Mouse (Mus musculus): ENCODE measurements around the gene Fabp2. TPM values are rescaled to one million over a fixed set of nuclear protein-coding genes. Genes with fewer than 3 reads are reported as not detected.

Gene Fabp2
- total and polyA plus RNA-seq, 2 experiments = 6.8 to 104 TPM

DNA sequence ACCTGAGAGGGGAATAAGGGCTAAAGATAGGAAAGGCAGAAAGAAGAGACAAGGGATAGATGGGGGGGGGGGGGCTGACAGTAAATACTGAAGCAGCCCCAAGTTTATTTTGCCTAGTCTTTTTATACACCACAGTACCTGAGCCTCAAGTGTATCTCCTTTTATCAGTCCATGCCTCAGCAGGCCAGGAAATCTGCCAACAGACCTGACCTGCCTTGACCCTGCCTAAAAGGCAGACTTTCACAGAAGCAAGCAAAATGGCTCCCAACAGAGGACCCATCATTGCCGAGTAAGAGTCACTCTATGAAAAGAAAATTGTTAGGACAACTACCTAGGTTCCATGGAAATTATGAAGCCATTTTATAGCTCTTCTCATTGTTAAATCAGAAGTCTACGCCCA is 13.0 kb downstream of the Fabp2 start:
- Histone ChIP-seq H3K4me3 (ENCODE audit: insufficient read depth, low read depth, low read length) (no peak overlapping the region), H3K27me3 (ENCODE audit: control insufficient read depth, insufficient read depth, low read length) (no peaks in the 10 kb centered on the region), H3K4me1 (ENCODE audit: control insufficient read depth, insufficient read depth, low read length) (no peaks in the 10 kb centered on the region), H3K9ac (ENCODE audit: low read depth, low read length) (no peak overlapping the region), H3K27ac (replicated peaks; ENCODE audit: insufficient read depth, low read depth, low read length) (no peak overlapping the region), H3K36me3 (ENCODE audit: control insufficient read depth, insufficient read depth, low read length) (no peaks in the 10 kb centered on the region), H3K79me2 (ENCODE audit: control insufficient read depth, insufficient read depth, low read length) (no peaks in the 10 kb centered on the region)
- no peak for DNase-seq (ENCODE audit: extremely low read depth, low read depth, low spot score)
- WGBS = 83% methylated on average over 2 of the region's 2 CpGs
- TF ChIP-seq CTCF (IDR thresholded peaks at IDR 0.05; ENCODE audit: low read depth, low read length) (no peak), POLR2A (IDR thresholded peaks at IDR 0.05; ENCODE audit: extremely low read depth, insufficient read depth, low read length) (no peak)

DNA sequence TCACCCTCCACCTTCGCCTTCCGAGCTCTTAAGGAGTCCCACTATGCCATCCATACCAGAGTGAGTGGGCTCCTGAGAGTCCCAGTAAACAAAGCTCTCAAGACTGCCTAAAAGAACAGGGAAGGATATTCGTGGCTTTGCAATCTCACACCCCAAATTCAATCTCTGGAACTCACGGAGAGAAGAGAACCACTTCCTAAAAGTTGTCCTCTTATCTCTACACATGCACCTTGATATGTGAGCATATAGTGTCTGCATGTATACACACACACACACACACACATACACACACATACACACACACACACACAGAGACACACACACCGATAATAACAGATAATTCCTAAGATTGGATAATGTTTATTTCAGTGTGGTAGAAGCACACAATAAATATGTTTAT is 20.6 kb downstream of the Fabp2 start:
- H3K4me3 ChIP-seq (ENCODE audit: insufficient read depth, low read depth, low read length) = no peak overlapping the region
- H3K4me1 ChIP-seq (ENCODE audit: control insufficient read depth, insufficient read depth, low read length) = no peaks in the 10 kb centered on the region
- no peak for TF ChIP-seq POLR2A (IDR thresholded peaks at IDR 0.05; ENCODE audit: extremely low read depth, insufficient read depth, low read length)
- TF ChIP-seq CTCF (IDR thresholded peaks at IDR 0.05; ENCODE audit: low read depth, low read length) = no peak
- H3K9ac ChIP-seq (ENCODE audit: low read depth, low read length) = no peak overlapping the region
- no peaks in the 10 kb centered on the region for H3K36me3 ChIP-seq (ENCODE audit: control insufficient read depth, insufficient read depth, low read length)
- no peak overlapping the region for H3K27ac ChIP-seq (replicated peaks; ENCODE audit: insufficient read depth, low read depth, low read length)
- H3K79me2 ChIP-seq (ENCODE audit: control insufficient read depth, insufficient read depth, low read length) = no peaks in the 10 kb centered on the region
- WGBS = 79% methylated on average over 5 of the region's 5 CpGs
- no peaks in the 10 kb centered on the region for H3K27me3 ChIP-seq (ENCODE audit: control insufficient read depth, insufficient read depth, low read length)
- no peak for DNase-seq (ENCODE audit: extremely low read depth, low read depth, low spot score)

DNA sequence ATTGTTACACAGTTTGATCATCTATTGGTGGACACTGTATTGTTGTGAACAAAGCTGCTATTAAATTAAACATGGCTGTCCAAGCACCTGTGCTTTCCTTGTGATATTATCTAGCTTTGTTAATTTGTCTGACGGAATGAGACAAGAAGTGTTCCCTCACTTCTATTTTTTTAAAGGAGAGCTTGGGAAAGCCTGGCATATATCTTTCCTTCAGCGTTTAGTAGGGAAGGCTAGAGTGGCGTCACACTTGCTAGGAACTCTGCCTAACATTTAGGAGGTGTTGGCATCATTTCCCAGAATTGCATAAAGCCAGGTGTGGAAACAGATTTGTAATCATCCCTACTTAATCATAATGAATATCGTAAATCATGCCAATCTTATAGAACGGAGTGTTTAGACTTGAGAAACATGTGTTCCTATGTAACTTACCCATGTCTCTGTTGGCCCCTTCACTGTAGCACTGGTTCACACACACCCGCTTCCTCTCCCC is 21.4 kb downstream of the Fabp2 start:
- 86% methylated on average over 6 of the region's 6 CpGs for WGBS
- H3K4me1 ChIP-seq (ENCODE audit: control insufficient read depth, insufficient read depth, low read length) = no peaks in the 10 kb centered on the region
- H3K27ac ChIP-seq (replicated peaks; ENCODE audit: insufficient read depth, low read depth, low read length) = no peak overlapping the region
- no peak for TF ChIP-seq CTCF (IDR thresholded peaks at IDR 0.05; ENCODE audit: low read depth, low read length)
- no peak for TF ChIP-seq POLR2A (IDR thresholded peaks at IDR 0.05; ENCODE audit: extremely low read depth, insufficient read depth, low read length)
- H3K79me2 ChIP-seq (ENCODE audit: control insufficient read depth, insufficient read depth, low read length) = no peaks in the 10 kb centered on the region
- no peak for DNase-seq (ENCODE audit: extremely low read depth, low read depth, low spot score)
- H3K4me3 ChIP-seq (ENCODE audit: insufficient read depth, low read depth, low read length) = no peak overlapping the region
- H3K36me3 ChIP-seq (ENCODE audit: control insufficient read depth, insufficient read depth, low read length) = no peaks in the 10 kb centered on the region
- no peak overlapping the region for H3K9ac ChIP-seq (ENCODE audit: low read depth, low read length)
- H3K27me3 ChIP-seq (ENCODE audit: control insufficient read depth, insufficient read depth, low read length) = no peaks in the 10 kb centered on the region

DNA sequence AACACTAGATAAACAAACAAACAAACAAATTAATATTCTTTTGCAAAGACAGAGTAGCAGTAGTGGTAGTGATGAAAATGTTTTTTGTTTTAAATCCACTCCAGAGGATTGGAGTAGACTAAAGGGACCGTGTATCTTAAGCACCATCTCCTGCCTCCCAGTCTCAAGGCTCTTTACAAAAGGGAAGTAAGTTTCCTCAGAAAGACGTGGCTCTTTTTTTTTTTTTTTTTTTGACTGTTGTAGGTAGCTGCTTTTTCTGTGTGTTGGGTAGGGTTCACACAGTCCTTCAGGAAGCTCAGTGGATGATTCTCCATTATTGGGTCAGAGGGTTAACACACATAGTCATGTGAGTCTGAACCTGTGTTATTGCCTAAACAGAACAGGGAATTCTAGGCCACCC is 23.8 kb downstream of the Fabp2 start:
- H3K4me1 ChIP-seq (ENCODE audit: control insufficient read depth, insufficient read depth, low read length) = peaks cover 2% of the 10 kb centered on the region; the same call in 1 of the 2 replicates
- no peaks in the 10 kb centered on the region for H3K36me3 ChIP-seq (ENCODE audit: control insufficient read depth, insufficient read depth, low read length)
- H3K27me3 ChIP-seq (ENCODE audit: control insufficient read depth, insufficient read depth, low read length) = no peaks in the 10 kb centered on the region
- no peak overlapping the region for H3K4me3 ChIP-seq (ENCODE audit: insufficient read depth, low read depth, low read length)
- no peak for DNase-seq (ENCODE audit: extremely low read depth, low read depth, low spot score)
- H3K27ac ChIP-seq (replicated peaks; ENCODE audit: insufficient read depth, low read depth, low read length) = no peak overlapping the region
- H3K9ac ChIP-seq (ENCODE audit: low read depth, low read length) = no peak overlapping the region
- no peak for TF ChIP-seq CTCF (IDR thresholded peaks at IDR 0.05; ENCODE audit: low read depth, low read length)
- no peak for TF ChIP-seq POLR2A (IDR thresholded peaks at IDR 0.05; ENCODE audit: extremely low read depth, insufficient read depth, low read length)
- H3K79me2 ChIP-seq (ENCODE audit: control insufficient read depth, insufficient read depth, low read length) = no peaks in the 10 kb centered on the region
- 74% methylated on average over 2 of the region's 2 CpGs for WGBS

DNA sequence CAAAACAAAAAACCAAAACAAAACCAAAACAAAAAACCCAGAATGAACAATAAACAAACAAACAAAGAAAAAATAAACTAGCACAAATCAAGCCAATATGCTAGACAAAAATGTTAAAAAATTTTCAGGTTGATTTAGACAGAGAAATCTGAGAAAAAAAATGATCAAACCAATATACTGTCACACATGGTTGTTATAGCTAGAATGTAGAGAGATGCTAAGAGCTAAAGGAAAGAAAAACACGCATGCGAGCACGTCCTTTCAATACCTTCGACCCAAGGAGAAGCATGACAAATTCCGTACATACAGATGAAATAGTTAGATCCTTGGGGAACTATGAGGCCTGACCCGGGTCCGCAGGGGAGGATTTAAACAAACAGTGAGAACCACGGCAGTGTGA is 24.4 kb downstream of the Fabp2 start, which contains the start of gene Gm10959:
Gm10959 (minus strand) TSS at position 101 of the 400 bp plus-strand sequence.
- Histone ChIP-seq H3K4me3 (ENCODE audit: insufficient read depth, low read depth, low read length) (no peak within 1 kb of the TSS), H3K27me3 (ENCODE audit: control insufficient read depth, insufficient read depth, low read length) (no peaks in the 10 kb centered on the region), H3K27ac (replicated peaks; ENCODE audit: insufficient read depth, low read depth, low read length) (no peak within 1 kb of the TSS), H3K79me2 (ENCODE audit: control insufficient read depth, insufficient read depth, low read length) (no peaks in the 10 kb centered on the region), H3K36me3 (ENCODE audit: control insufficient read depth, insufficient read depth, low read length) (no peaks in the 10 kb centered on the region), H3K4me1 (ENCODE audit: control insufficient read depth, insufficient read depth, low read length) (peaks cover 2% of the 10 kb centered on the region; the same call in 1 of the 2 replicates), H3K9ac (ENCODE audit: low read depth, low read length) (no peak within 1 kb of the TSS)
- DNase-seq (ENCODE audit: extremely low read depth, low read depth, low spot score) = no peak
- 88% methylated on average over 8 of the region's 8 CpGs for WGBS
- TF ChIP-seq POLR2A (IDR thresholded peaks at IDR 0.05; ENCODE audit: extremely low read depth, insufficient read depth, low read length) (no peak), CTCF (IDR thresholded peaks at IDR 0.05; ENCODE audit: low read depth, low read length) (no peak)

DNA sequence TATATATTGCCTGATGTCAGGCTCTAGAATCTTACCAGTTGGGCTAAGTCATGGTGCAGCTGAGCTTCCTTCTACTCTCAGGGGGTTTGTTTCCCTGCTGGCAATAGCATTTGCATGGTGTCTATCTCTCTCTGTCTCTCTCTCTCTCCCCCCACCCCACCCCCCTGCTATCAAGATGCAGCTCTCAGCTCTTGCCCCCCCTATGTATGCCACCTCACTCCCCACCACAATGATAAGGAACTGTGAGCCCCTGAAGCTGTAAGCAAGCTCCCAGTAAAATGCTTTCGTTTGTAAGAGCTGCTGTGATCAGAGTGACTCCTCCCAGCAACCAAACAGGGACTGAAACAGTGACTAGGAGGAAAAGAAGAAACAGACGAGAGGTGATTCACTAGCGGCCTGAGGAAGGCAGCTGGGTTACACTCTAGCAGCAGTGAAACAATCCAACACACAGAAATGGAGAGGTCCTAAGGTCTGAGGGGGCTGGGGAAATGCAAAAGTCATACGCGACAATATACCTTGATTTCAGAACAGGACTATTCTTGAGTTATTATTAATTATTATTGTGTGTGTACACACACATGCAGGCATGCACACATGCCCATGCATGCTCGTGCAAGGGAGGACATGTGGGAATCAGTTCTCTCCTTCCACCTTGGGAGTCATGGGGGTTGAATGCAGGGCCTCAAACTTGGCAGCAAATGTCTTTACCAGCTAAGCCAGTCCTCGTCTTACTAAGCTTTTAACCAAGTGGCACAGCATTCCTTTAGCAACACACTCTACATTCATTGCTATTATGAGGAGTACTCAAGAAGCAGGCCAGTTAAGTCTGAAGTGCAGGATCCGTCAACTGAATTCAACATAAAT is 25.9 kb downstream of the Fabp2 start:
- Histone ChIP-seq H3K4me3 (ENCODE audit: insufficient read depth, low read depth, low read length) (no peak overlapping the region), H3K79me2 (ENCODE audit: control insufficient read depth, insufficient read depth, low read length) (no peaks in the 10 kb centered on the region), H3K27ac (replicated peaks; ENCODE audit: insufficient read depth, low read depth, low read length) (no peak overlapping the region), H3K36me3 (ENCODE audit: control insufficient read depth, insufficient read depth, low read length) (no peaks in the 10 kb centered on the region), H3K27me3 (ENCODE audit: control insufficient read depth, insufficient read depth, low read length) (no peaks in the 10 kb centered on the region), H3K4me1 (ENCODE audit: control insufficient read depth, insufficient read depth, low read length) (peaks cover 2% of the 10 kb centered on the region; the same call in 1 of the 2 replicates), H3K9ac (ENCODE audit: low read depth, low read length) (no peak overlapping the region)
- TF ChIP-seq CTCF (IDR thresholded peaks at IDR 0.05; ENCODE audit: low read depth, low read length) = no peak
- no peak for TF ChIP-seq POLR2A (IDR thresholded peaks at IDR 0.05; ENCODE audit: extremely low read depth, insufficient read depth, low read length)
- 80% methylated on average over 8 of the region's 8 CpGs for WGBS
- DNase-seq (ENCODE audit: extremely low read depth, low read depth, low spot score) = no peak

Data from liver, adult 2 months (tissue).